Mouse (Mus musculus) myocyte (in vitro differentiated cells): ENCODE measurements around the gene Lfng. TPM values are rescaled to one million over a fixed set of nuclear protein-coding genes. Genes with fewer than 3 reads are reported as not detected.

Experiments
- H3K27me3 ChIP-seq: one replicate; pipeline ENCODE4 v1.6.1; 2011; ENCODE audit not compliant: control insufficient read depth, insufficient read depth, insufficient read length
- H3K36me3 ChIP-seq: one replicate; pipeline ENCODE4 v1.6.1; 2011; ENCODE audit not compliant: control insufficient read depth, insufficient read depth
- H3K4me2 ChIP-seq: one replicate; pipeline ENCODE4 v1.6.1; 2011; ENCODE audit warnings: low read depth, control low read depth
- H3K4me3 ChIP-seq: one replicate; pipeline ENCODE4 v1.5.1; 2011; ENCODE audit warnings: mild to moderate bottlenecking, control low read depth, moderate library complexity
- H3K79me2 ChIP-seq: one replicate; pipeline ENCODE4 v1.6.1; 2011; ENCODE audit not compliant: control insufficient read depth, insufficient read depth
- H3ac ChIP-seq: one replicate; pipeline ENCODE4 v1.6.1; 2011; ENCODE audit not compliant: control insufficient read depth, insufficient read length
- CEBPB ChIP-seq: IDR thresholded peaks from 2 replicates; pipeline ENCODE4 v1.6.1; 2011; ENCODE audit warnings: mild to moderate bottlenecking, moderate library complexity; ENCODE audit not compliant: poor library complexity, insufficient read depth, severe bottlenecking
- E2F4 ChIP-seq: IDR thresholded peaks from one replicate; pipeline ENCODE4 v1.6.1; 2011; ENCODE audit warnings: mild to moderate bottlenecking, control low read depth, moderate library complexity; ENCODE audit not compliant: insufficient read depth
- MAX ChIP-seq: IDR thresholded peaks from one replicate; pipeline ENCODE4 v1.6.1; 2011; ENCODE audit warnings: low read depth, mild to moderate bottlenecking, control low read depth
- MYOD1 ChIP-seq, 3 experiments: IDR thresholded peaks; one replicate each; pipeline ENCODE4 v1.6.1; 2011; ENCODE audit warnings: control low read depth in 2 of 3, low read depth in 2 of 3, mild to moderate bottlenecking in 2 of 3, moderate library complexity in 1 of 3; ENCODE audit not compliant: insufficient read length in 2 of 3, control insufficient read depth in 1 of 3
- MYOG ChIP-seq, 3 experiments: IDR thresholded peaks; one replicate each; pipeline ENCODE4 v1.6.1; 2011; ENCODE audit warnings: control low read depth in 2 of 3, low read depth in 2 of 3, mild to moderate bottlenecking in 2 of 3; ENCODE audit not compliant: insufficient read length in 2 of 3, control insufficient read depth in 1 of 3, insufficient read depth in 1 of 3
- POLR2A ChIP-seq: IDR thresholded peaks from one replicate; pipeline ENCODE4 v1.6.1; 2011; ENCODE audit warnings: low read depth, mild to moderate bottlenecking, control low read depth, moderate library complexity; ENCODE audit not compliant: insufficient read length
- POLR2AphosphoS2 ChIP-seq: IDR thresholded peaks from one replicate; pipeline ENCODE4 v1.6.1; 2011; ENCODE audit warnings: low read depth, control low read depth; ENCODE audit not compliant: insufficient read length
- REST ChIP-seq: IDR thresholded peaks from one replicate; pipeline ENCODE4 v1.6.1; 2011; ENCODE audit warnings: mild to moderate bottlenecking, control low read depth, moderate library complexity; ENCODE audit not compliant: insufficient read depth, insufficient read length
- SRF ChIP-seq: IDR thresholded peaks from one replicate; pipeline ENCODE4 v1.6.1; 2011; ENCODE audit warnings: low read depth; ENCODE audit not compliant: control insufficient read depth, insufficient read length
- TCF12 ChIP-seq: IDR thresholded peaks from one replicate; pipeline ENCODE4 v1.6.1; 2011; ENCODE audit warnings: mild to moderate bottlenecking, control low read depth; ENCODE audit not compliant: poor library complexity, insufficient read depth, severe bottlenecking
- TCF3 ChIP-seq: IDR thresholded peaks from one replicate; pipeline ENCODE4 v1.6.1; 2011; ENCODE audit warnings: low read depth, control low read depth; ENCODE audit not compliant: insufficient read length
- USF1 ChIP-seq: IDR thresholded peaks from one replicate; pipeline ENCODE4 v1.6.1; 2011; ENCODE audit warnings: low read depth, mild to moderate bottlenecking, control low read depth, moderate library complexity
- polyA plus RNA-seq: library from polyadenylated mRNA; unstranded; fragments of >200 nt; fragmentation: generic; extraction: Trizol; gene quantifications from one replicate; pipeline ENCODE4 v1.2.1, GENCODE M21; 2012; ENCODE audit warnings: missing spikeins

Gene Lfng
- polyA plus RNA-seq, 1 experiment = 3.1 TPM

DNA sequence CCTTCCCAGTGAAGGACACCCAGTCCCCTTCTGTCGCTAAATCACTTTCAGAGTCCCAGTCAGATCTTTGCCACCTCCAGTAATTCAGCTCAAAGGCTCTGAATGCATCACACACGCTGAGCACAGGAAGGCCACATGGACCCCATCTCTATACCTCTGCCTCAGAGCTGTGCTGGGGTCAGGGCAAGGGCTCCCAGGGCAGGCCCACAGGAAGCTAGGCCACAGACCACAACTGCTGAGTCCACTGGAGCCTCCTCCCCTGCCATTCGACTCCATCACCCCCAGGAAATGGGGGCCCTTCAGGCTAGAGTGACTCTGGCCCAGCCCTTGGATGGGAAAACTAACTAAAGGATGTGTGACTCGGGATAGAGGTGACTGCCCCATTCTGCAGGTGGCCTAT lies 16.7 kb downstream of the Lfng start:
- Histone ChIP-seq H3K4me3 (no peak overlapping the region), H3K79me2 (no peaks in the 10 kb centered on the region), H3K36me3 (no peaks in the 10 kb centered on the region), H3ac (no peak overlapping the region), H3K4me2 (no peak overlapping the region), H3K27me3 (no peaks in the 10 kb centered on the region)
- TF ChIP-seq MYOG (IDR thresholded peaks at IDR 0.05; ENCODE audit: control insufficient read depth in 1 of 3, insufficient read depth in 1 of 3, insufficient read length in 2 of 3, low read depth in 2 of 3) (no peak), POLR2AphosphoS2 (no peak), REST (no peak), E2F4 (no peak), USF1 (no peak), POLR2A (no peak), CEBPB (no peak), TCF3 (no peak), MAX (no peak), MYOD1 (IDR thresholded peaks at IDR 0.05; ENCODE audit: control insufficient read depth in 1 of 3, insufficient read length in 2 of 3, low read depth in 2 of 3) (no peak), SRF (no peak), TCF12 (no peak)

GRCm38 (mm10) chr5:140624238-140624637 lies 17.1 kb downstream of the Lfng start:
- H3K4me3 ChIP-seq = no peak overlapping the region
- no peaks in the 10 kb centered on the region for H3K36me3 ChIP-seq
- no peaks in the 10 kb centered on the region for H3K79me2 ChIP-seq
- TF ChIP-seq USF1 (no peak), MAX (no peak), CEBPB (no peak), TCF3 (no peak), POLR2A (no peak), MYOD1 (IDR thresholded peaks at IDR 0.05; ENCODE audit: control insufficient read depth in 1 of 3, insufficient read length in 2 of 3, low read depth in 2 of 3) (no peak), SRF (no peak), E2F4 (no peak), POLR2AphosphoS2 (no peak), REST (no peak)
- H3ac ChIP-seq = no peak overlapping the region
- H3K27me3 ChIP-seq = no peaks in the 10 kb centered on the region
- H3K4me2 ChIP-seq = no peak overlapping the region

- Histone ChIP-seq H3K4me2 (no peak overlapping the region), H3K27me3 (no peaks in the 10 kb centered on the region), H3ac (no peak overlapping the region), H3K36me3 (no peaks in the 10 kb centered on the region), H3K79me2 (no peaks in the 10 kb centered on the region), H3K4me3 (no peak overlapping the region)
- no peak for TF ChIP-seq POLR2A
- TF ChIP-seq CEBPB = no peak
- TF ChIP-seq TCF3 = no peak
- no peak for TF ChIP-seq MYOD1 (IDR thresholded peaks at IDR 0.05; ENCODE audit: control insufficient read depth in 1 of 3, insufficient read length in 2 of 3, low read depth in 2 of 3)
- no peak for TF ChIP-seq MAX
- no peak for TF ChIP-seq POLR2AphosphoS2
- no peak for TF ChIP-seq REST
- no peak for TF ChIP-seq MYOG (IDR thresholded peaks at IDR 0.05; ENCODE audit: control insufficient read depth in 1 of 3, insufficient read depth in 1 of 3, insufficient read length in 2 of 3, low read depth in 2 of 3)
- no peak for TF ChIP-seq TCF12
- TF ChIP-seq SRF = no peak
- no peak for TF ChIP-seq USF1
- TF ChIP-seq E2F4 = no peak
These were observed 17.8 kb downstream of the Lfng start for GRCm38 (mm10) chr5:140624961-140625360.

DNA sequence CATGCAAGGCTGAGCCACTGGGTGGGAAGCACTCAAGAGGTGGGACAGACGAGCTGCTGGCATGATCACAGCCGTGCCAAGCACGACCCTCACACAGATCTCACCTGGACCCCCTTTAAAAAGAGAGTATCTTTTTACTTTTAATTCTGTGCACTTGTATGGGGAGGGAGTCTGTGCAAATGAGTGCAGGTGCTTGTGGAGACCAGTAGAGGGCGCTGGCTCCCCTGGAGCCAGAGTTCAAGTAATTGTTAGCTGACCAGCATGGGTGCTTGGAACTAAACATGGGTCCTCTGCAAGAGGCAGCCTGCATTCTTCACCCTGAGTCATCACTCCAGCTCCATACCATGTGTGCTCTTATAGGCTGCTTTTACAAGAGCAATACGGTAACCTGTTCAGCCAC lies 20.5 kb downstream of the Lfng start:
- Histone ChIP-seq H3ac (no peak overlapping the region), H3K27me3 (no peaks in the 10 kb centered on the region), H3K4me3 (no peak overlapping the region), H3K4me2 (no peak overlapping the region), H3K36me3 (no peaks in the 10 kb centered on the region), H3K79me2 (no peaks in the 10 kb centered on the region)
- TF ChIP-seq CEBPB (no peak), POLR2AphosphoS2 (no peak), MYOD1 (IDR thresholded peaks at IDR 0.05; ENCODE audit: control insufficient read depth in 1 of 3, insufficient read length in 2 of 3, low read depth in 2 of 3) (no peak), TCF3 (no peak), SRF (no peak), E2F4 (no peak), USF1 (no peak)

GRCm38 (mm10) chr5:140628995-140629394 lies 21.9 kb downstream of the Lfng start:
- Histone ChIP-seq H3K4me2 (no peak overlapping the region), H3K79me2 (no peaks in the 10 kb centered on the region), H3K27me3 (no peaks in the 10 kb centered on the region), H3K36me3 (no peaks in the 10 kb centered on the region), H3ac (no peak overlapping the region), H3K4me3 (no peak overlapping the region)
- TF ChIP-seq USF1 = no peak
- no peak for TF ChIP-seq MYOD1 (IDR thresholded peaks at IDR 0.05; ENCODE audit: control insufficient read depth in 1 of 3, insufficient read length in 2 of 3, low read depth in 2 of 3)
- no peak for TF ChIP-seq SRF
- TF ChIP-seq REST = no peak
- TF ChIP-seq POLR2A = no peak
